Mouse (Mus musculus) forebrain, embryonic 11.5 days (tissue): ENCODE measurements around the gene Smim12. TPM values are rescaled to one million over a fixed set of nuclear protein-coding genes. Genes with fewer than 3 reads are reported as not detected.

Experiments
- ATAC-seq: fragments of 200-750 bp; cut with Nextera tagmentation; replicated peaks from 2 replicates; pipeline ENCODE4 v1.8.0; 2017; ENCODE audit warnings: moderate TSS enrichment; ENCODE audit not compliant: low FRiP score
- DNase-seq: peaks from one replicate; pipeline ENCODE4 v3.0.0-alpha.2; 2017; ENCODE audit warnings: low spot score
- H3K27ac ChIP-seq: fragments of 300-500 bp; sonication (generic); 2 replicates; pipeline ENCODE4 v1.5.1; 2014; ENCODE audit warnings: low read depth, low read length
- H3K27me3 ChIP-seq: fragments of 300-500 bp; sonication (generic); 2 replicates; pipeline ENCODE4 v1.6.1; 2014; ENCODE audit warnings: mild to moderate bottlenecking, low read length, mixed read lengths; ENCODE audit not compliant: control insufficient read depth, insufficient read depth
- H3K36me3 ChIP-seq: fragments of 300-500 bp; sonication (generic); 2 replicates; pipeline ENCODE4 v1.6.1; 2014; ENCODE audit warnings: mild to moderate bottlenecking, low read length, moderate library complexity, mixed read lengths; ENCODE audit not compliant: control insufficient read depth, insufficient read depth
- H3K4me1 ChIP-seq: fragments of 300-500 bp; sonication (generic); replicated peaks from 2 replicates; pipeline ENCODE4 v1.6.1; 2014; ENCODE audit warnings: low read length, mixed read lengths; ENCODE audit not compliant: control insufficient read depth, insufficient read depth
- H3K4me2 ChIP-seq: fragments of 300-500 bp; sonication (generic); 2 replicates; pipeline ENCODE4 v1.6.1; 2014; ENCODE audit warnings: low read depth, mild to moderate bottlenecking, low read length, moderate library complexity, mixed read lengths; ENCODE audit not compliant: severe bottlenecking
- H3K4me3 ChIP-seq: fragments of 300-500 bp; sonication (generic); 2 replicates; pipeline ENCODE4 v1.5.1; 2014; ENCODE audit warnings: low read depth, low read length
- H3K9ac ChIP-seq: fragments of 300-500 bp; sonication (generic); 2 replicates; pipeline ENCODE4 v1.6.1; 2014; ENCODE audit warnings: low read length
- H3K9me3 ChIP-seq: fragments of 300-500 bp; sonication (generic); 2 replicates; pipeline ENCODE4 v1.6.1; 2016; ENCODE audit warnings: low read length, mixed read lengths; ENCODE audit not compliant: control insufficient read depth
- WGBS: fragments of 180-500 bp; shearing (Covaris S2); extraction: QIAGEN DNeasy Blood & Tissue Kit; methylation state at CpG from one replicate; pipeline ENCODE4 v1.1.7; 2014; 5-methylcytosine and 5-hydroxymethylcytosine counted together
- polyA plus RNA-seq: library from polyadenylated mRNA; unstranded; fragments of >200 nt; fragmentation: Nextera tagmentation; extraction: Ambion mirVana; gene quantifications from 2 replicates; pipeline ENCODE4 v1.2.1, GENCODE M21; 2014

The Smim12 gene
- polyA plus RNA-seq, 1 experiment from 2014 or later: 54.5 TPM

DNA sequence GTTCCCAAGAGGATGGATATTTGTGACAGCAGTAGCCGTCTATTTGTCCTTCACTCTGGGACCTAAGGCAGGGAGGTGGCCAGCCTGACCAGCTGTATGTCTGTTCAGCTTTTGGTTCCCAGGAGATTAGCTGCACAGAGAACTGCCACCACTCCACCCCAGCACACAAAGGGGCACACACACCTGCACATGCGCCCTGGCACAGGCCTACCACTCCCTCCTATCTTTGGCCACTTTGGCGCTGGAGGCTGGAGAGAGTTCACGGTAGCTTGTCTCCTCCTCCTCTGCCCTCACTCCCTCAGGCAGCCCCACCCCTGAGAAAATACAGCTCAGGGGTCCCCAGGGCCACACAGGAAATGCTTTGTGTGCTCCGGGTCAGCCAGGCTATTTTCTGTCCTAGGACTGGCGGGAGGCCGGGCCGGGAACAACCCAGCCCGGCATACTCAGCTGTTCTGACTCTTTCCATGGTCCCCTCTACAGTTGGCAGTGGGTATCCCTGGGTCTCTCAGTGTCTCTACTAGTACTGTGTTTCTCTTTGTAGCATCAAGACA, 34.9 kb downstream of the Smim12 start:
- no peaks in the 10 kb centered on the region for H3K4me1 ChIP-seq

DNA sequence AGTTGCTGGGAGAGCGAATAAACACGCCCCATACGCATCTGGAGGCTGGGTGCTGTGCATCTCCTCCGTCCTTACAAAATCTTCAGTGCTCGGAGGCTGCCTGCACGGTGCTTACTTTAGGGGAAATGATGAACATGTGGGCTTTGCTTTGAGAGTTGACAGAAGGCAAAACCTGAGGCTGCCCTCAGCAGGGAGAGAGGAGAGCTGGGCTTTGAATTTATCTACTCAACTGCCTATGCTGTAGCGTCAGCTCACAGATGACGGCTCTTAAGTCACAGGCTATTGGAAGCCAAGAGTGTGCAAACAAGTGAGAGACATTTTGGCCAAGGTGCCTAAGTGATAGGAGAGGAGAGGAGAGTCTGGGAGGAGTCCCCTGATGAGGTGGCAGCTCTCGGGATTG, 35.7 kb downstream of the Smim12 start:
- no peak overlapping the region for H3K27ac ChIP-seq
- DNase-seq (no peak), ATAC-seq (no peak)
- no peak overlapping the region for H3K4me2 ChIP-seq
- no peaks in the 10 kb centered on the region for H3K27me3 ChIP-seq
- 86% methylated on average over 9 of the region's 9 CpGs for WGBS
- H3K4me1 ChIP-seq: no peaks in the 10 kb centered on the region
- no peak overlapping the region for H3K4me3 ChIP-seq
- no peaks in the 10 kb centered on the region for H3K36me3 ChIP-seq
- no peak overlapping the region for H3K9ac ChIP-seq
- H3K9me3 ChIP-seq: no peaks in the 10 kb centered on the region

More for the DNA sequence above, 34.9 kb downstream of the Smim12 start:
- 67% methylated on average over 9 of the region's 9 CpGs for WGBS
- Histone ChIP-seq H3K27ac (no peak overlapping the region), H3K36me3 (no peaks in the 10 kb centered on the region), H3K4me3 (no peak overlapping the region), H3K27me3 (no peaks in the 10 kb centered on the region), H3K4me2 (no peak overlapping the region), H3K9me3 (no peaks in the 10 kb centered on the region), H3K9ac (no peak overlapping the region)
- ATAC-seq (no peak), DNase-seq (no peak)

DNA sequence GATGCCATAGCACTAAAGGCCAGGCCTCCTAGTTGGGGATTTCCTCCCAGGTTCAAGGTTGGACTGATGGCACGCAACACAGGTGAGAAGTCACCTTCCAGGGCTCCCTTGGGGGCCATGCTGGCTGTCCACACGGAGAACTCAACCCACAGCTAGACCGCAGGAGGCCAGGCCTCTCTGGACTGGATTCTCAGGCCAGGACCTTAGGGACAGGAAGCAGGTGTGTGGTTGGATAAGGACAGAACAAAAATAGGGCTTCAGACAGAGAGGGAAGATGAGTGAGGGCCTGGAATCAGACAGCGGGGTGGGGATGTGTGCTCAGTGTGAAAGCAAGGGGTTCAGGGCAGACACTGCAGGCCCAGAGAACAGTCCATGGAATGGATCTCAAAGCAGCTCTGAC, 43.3 kb downstream of the Smim12 start:
- H3K9ac ChIP-seq: no peak overlapping the region
- DNase-seq (no peak), ATAC-seq (no peak)
- H3K9me3 ChIP-seq: no peaks in the 10 kb centered on the region
- H3K27me3 ChIP-seq: no peaks in the 10 kb centered on the region
- H3K27ac ChIP-seq: no peak overlapping the region
- H3K36me3 ChIP-seq: no peaks in the 10 kb centered on the region
- no peak overlapping the region for H3K4me3 ChIP-seq
- WGBS: 79% methylated on average over 4 of the region's 4 CpGs
- no peaks in the 10 kb centered on the region for H3K4me1 ChIP-seq
- H3K4me2 ChIP-seq: no peak overlapping the region

DNA sequence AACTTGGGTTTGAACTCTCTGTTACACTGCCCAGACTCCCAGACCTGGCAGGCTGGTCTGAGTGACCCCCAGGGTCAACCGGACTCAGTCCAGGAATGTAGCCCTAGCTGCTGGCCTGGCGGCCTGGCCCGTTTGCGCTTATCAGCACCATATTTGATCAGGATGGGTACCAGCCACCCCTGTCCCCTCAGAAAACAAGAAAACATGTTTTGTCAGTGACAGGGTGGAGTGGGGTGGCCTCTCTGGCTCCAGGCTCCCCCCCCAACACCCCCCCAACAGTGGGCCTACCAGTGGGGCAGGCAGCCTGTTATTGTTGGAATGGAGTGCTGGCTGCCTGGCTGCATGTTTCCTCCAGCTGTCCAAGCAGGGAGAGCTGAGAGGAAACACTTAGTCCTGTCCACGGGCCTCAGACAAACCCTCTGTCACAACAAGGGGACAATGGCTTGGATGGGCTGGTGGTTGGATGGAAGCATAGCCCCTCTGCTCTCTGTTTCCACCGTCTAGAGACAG, 45.5 kb downstream of the Smim12 start:
- Histone ChIP-seq H3K36me3 (no peaks in the 10 kb centered on the region), H3K4me1 (no peaks in the 10 kb centered on the region), H3K9ac (no peak overlapping the region), H3K27me3 (no peaks in the 10 kb centered on the region), H3K9me3 (no peaks in the 10 kb centered on the region), H3K27ac (no peak overlapping the region), H3K4me3 (no peak overlapping the region), H3K4me2 (no peak overlapping the region)
- ATAC-seq: no peak
- DNase-seq: no peak
- 76% methylated on average over 6 of the region's 6 CpGs for WGBS

DNA sequence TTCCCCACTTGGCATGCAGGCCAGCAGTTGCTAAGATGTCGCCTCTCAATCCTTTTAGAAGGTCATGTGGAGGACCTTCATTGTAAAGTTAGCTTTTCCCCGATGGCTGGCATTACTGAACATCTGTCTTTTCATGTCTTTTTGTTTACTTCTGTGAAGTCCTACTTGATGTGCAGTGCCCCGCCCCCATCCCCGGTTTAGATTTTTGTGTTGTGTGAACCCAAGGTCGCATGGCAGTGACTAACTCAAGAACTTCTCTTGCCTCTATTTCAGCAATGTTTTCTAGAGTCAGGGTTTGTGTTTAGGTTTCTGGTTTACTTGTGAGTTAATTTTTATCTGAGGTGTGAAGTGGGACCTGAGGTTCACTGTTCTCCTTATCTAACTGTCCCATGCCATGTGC, 49.0 kb downstream of the Smim12 start:
- Histone ChIP-seq H3K27ac (no peak overlapping the region), H3K4me2 (no peak overlapping the region), H3K4me3 (no peak overlapping the region), H3K36me3 (no peaks in the 10 kb centered on the region), H3K27me3 (no peaks in the 10 kb centered on the region), H3K9me3 (no peaks in the 10 kb centered on the region), H3K4me1 (no peaks in the 10 kb centered on the region), H3K9ac (no peak overlapping the region)
- no peak for ATAC-seq
- 85% methylated on average over 5 of the region's 5 CpGs for WGBS
- no peak for DNase-seq

Other genes starting within 250 kb of the Smim12 start
- gene Sfpq, start 222.5 kb upstream of the Smim12 start, polyA plus RNA-seq: 170 and 185 TPM in 2 replicates
- gene Zmym1, start 182.6 kb upstream of the Smim12 start, polyA plus RNA-seq: 36.8 and 37.3 TPM in 2 replicates
- gene Zmym6, start 166.4 kb upstream of the Smim12 start, polyA plus RNA-seq: 24.9 and 28.8 TPM in 2 replicates
- 11.8 and 12.6 TPM in 2 replicates for gene Tmem35b, start 120.1 kb upstream of the Smim12 start, polyA plus RNA-seq
- gene Dlgap3, start 74.6 kb upstream of the Smim12 start, polyA plus RNA-seq: 3.1 and 4.2 TPM in 2 replicates
- gene Gja4, start 70.3 kb downstream of the Smim12 start, polyA plus RNA-seq: 12.3 and 13.9 TPM in 2 replicates
- gene Gjb3, start 87.1 kb downstream of the Smim12 start, polyA plus RNA-seq: 0.56 and 0.94 TPM in 2 replicates
- not detected in 2 replicates for gene Gjb4, start 110.3 kb downstream of the Smim12 start, polyA plus RNA-seq
- gene Gjb5, start 114.4 kb downstream of the Smim12 start, polyA plus RNA-seq: 0.21 and 0.45 TPM in 2 replicates